8 mouse cellular contexts compared by ENCODE assay signal in the genomic region with DNA sequence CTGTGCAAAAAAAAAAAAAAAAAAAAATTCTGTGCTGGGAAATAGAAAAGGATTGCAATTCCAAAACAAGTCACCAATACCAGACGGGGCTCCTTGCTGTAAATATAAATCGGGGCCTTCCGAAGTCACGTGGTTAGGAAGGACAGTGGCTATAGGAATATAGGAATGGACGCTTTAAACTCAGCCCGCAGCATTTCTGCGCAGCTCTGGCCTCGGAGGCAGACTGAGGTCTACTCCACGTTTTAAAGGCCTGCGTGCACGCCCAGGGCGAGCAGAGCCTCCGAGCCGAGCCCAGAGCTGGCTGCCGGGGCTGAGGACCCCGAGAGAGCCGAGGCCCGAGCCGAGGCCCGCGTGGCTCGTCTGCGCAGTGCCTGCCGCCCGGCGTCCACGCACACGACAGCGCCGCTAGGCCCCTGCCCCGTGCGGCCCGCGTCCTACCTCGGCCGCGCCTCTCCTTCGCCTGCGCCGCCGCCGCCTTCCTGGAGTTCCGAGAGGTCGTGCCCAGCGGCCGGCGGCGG. TPM values are rescaled to one million over a fixed set of nuclear protein-coding genes. Genes with fewer than 3 reads are reported as not detected.
DNase-seq lines count a peak whose midpoint lies in the region; ATAC-seq and TF ChIP-seq lines count a peak whose summit lies in the region.

No protein-coding gene starts in this region.

- peaks cover 12% of the 10 kb centered on the region; the same call in 1 of the 2 replicates for H3K4me1 ChIP-seq in heart, embryonic 10.5 days
- peaks cover 6% of the 10 kb centered on the region; the same call in 1 of the 2 replicates for H3K4me1 ChIP-seq in thymus, adult 2 months (replicated peaks; ENCODE audit: control insufficient read depth, insufficient read depth, low read length)
- H3K4me1 ChIP-seq in hindbrain, embryonic 12.5 days = peaks cover 8% of the 10 kb centered on the region

- peak overlapping the region; percentile 95 for H3K27ac ChIP-seq in heart, embryonic 10.5 days
- H3K27ac ChIP-seq in thymus, adult 2 months (ENCODE audit: control insufficient read depth, insufficient read depth, low read length) = no peak overlapping the region
- peak overlapping the region; percentile 88 for H3K27ac ChIP-seq in hindbrain, embryonic 12.5 days

- H3K4me3 ChIP-seq in heart, embryonic 10.5 days = peak overlapping the region; percentile 82
- peak overlapping the region; percentile 76 for H3K4me3 ChIP-seq in thymus, adult 2 months (ENCODE audit: control insufficient read depth, insufficient read depth, low read length)
- peak overlapping the region; percentile 82 for H3K4me3 ChIP-seq in hindbrain, embryonic 12.5 days

- intact Hi-C loops in heart, postnatal 25 days (cut with DNase I) = no loop called here

- H3K9me3 ChIP-seq in heart, embryonic 10.5 days = no peaks in the 10 kb centered on the region
- H3K9me3 ChIP-seq in hindbrain, embryonic 12.5 days (replicated peaks) = no peaks in the 10 kb centered on the region

- WGBS in heart, embryonic 10.5 days = under 1% methylated on average over 48 of the region's 48 CpGs
- under 1% methylated on average over 48 of the region's 48 CpGs for WGBS in thymus, adult 2 months
- under 1% methylated on average over 47 of the region's 48 CpGs for WGBS in hindbrain, embryonic 12.5 days

- peaks cover 12% of the 10 kb centered on the region; the same call in 1 of the 2 replicates for H3K36me3 ChIP-seq in heart, embryonic 10.5 days
- H3K36me3 ChIP-seq in thymus, adult 2 months (ENCODE audit: control insufficient read depth, insufficient read depth, low read length) = no peaks in the 10 kb centered on the region
- H3K36me3 ChIP-seq in hindbrain, embryonic 12.5 days = no peaks in the 10 kb centered on the region

- peak; percentile 84 for ATAC-seq in hindbrain, embryonic 12.5 days (ENCODE audit: low FRiP score)

- H3K27me3 ChIP-seq in heart, embryonic 10.5 days (ENCODE audit: insufficient read depth, poor library complexity, severe bottlenecking) = no peaks in the 10 kb centered on the region
- H3K27me3 ChIP-seq in thymus, adult 2 months (ENCODE audit: control insufficient read depth, insufficient read depth, low read length) = no peaks in the 10 kb centered on the region
- no peaks in the 10 kb centered on the region for H3K27me3 ChIP-seq in hindbrain, embryonic 12.5 days

- peak overlapping the region; percentile 68 for H3K4me2 ChIP-seq in hindbrain, embryonic 12.5 days (replicated peaks)

- no peak for DNase-seq in heart, embryonic 10.5 days (ENCODE audit: low spot score)
- DNase-seq in heart, postnatal 25 days (ENCODE audit: low spot score) = no peak
- no peak for DNase-seq in thymus, adult 2 months
- DNase-seq in thymus, adult 18-20 months = no peak
- peak; percentile 37 for DNase-seq in lung, postnatal 36 days
- DNase-seq in adrenal gland, adult 2 months = no peak
- DNase-seq in urinary bladder, adult 2 months (ENCODE audit: low spot score) = no peak

- TF ChIP-seq CTCF in thymus, adult 2 months (IDR thresholded peaks at IDR 0.05; ENCODE audit: borderline replicate concordance, control insufficient read depth, extremely low read depth, insufficient read depth, low read length, poor library complexity) = no peak

- H3K9ac ChIP-seq in hindbrain, embryonic 12.5 days = peak overlapping the region; percentile 85

- TF ChIP-seq POLR2A in thymus, adult 2 months (IDR thresholded peaks at IDR 0.05; ENCODE audit: control insufficient read depth, extremely low read depth, insufficient read depth, low read length, poor library complexity) = no peak

RNA-seq across cellular contexts. Expression of a gene that starts 0.7 kb away (rescaled TPM):
- polyA plus RNA-seq in heart, embryonic 10.5 days (2016; fragmentation: Nextera tagmentation; extraction: Ambion mirVana) = 37.7 and 40.0 TPM in 2 replicates
- total RNA-seq in heart, postnatal 25 days (2021) = 10 to 100 TPM; 32.9 to 34.1 TPM
- polyA plus RNA-seq in thymus, adult 2 months (2012; rRNA removed) = 4.0 and 4.6 TPM in 2 replicates
- 39.9 and 45.3 TPM in 2 replicates for polyA plus RNA-seq in hindbrain, embryonic 12.5 days (2016; fragmentation: Nextera tagmentation; extraction: Ambion mirVana)
- total RNA-seq in adrenal gland, adult 2 months (2021) = 10 to 100 TPM; 36.6 to 42.6 TPM
- polyA plus RNA-seq in adrenal gland, adult 2 months (2012; rRNA removed) = 12.0 and 14.0 TPM in 2 replicates
- 22.8 and 27.8 TPM in 2 replicates for polyA plus RNA-seq in urinary bladder, adult 2 months (2012; rRNA removed)

RNA-seq across cellular contexts. Expression of a gene that starts 49.4 kb away (rescaled TPM):
- polyA plus RNA-seq in heart, embryonic 10.5 days (2016; fragmentation: Nextera tagmentation; extraction: Ambion mirVana) = 5.5 and 6.8 TPM in 2 replicates
- total RNA-seq in heart, postnatal 25 days (2021) = 1 to 10 TPM; 2.0 to 2.4 TPM
- 1.0 and 1.2 TPM in 2 replicates for polyA plus RNA-seq in thymus, adult 2 months (2012; rRNA removed)
- 35.5 and 36.7 TPM in 2 replicates for polyA plus RNA-seq in hindbrain, embryonic 12.5 days (2016; fragmentation: Nextera tagmentation; extraction: Ambion mirVana)
- 1 to 10 TPM; 1.2 to 2.4 TPM for total RNA-seq in adrenal gland, adult 2 months (2021)
- 0.75 and 0.88 TPM in 2 replicates for polyA plus RNA-seq in adrenal gland, adult 2 months (2012; rRNA removed)
- 4.9 and 5.2 TPM in 2 replicates for polyA plus RNA-seq in urinary bladder, adult 2 months (2012; rRNA removed)
